Mouse (Mus musculus) lung, postnatal 4 days (tissue): ENCODE results near the gene Olfr922.

Experiments
- DNase-seq, 2 experiments: peaks; one replicate each; pipeline ENCODE4 v3.0.0; 2021

Olfr922 gene

DNA sequence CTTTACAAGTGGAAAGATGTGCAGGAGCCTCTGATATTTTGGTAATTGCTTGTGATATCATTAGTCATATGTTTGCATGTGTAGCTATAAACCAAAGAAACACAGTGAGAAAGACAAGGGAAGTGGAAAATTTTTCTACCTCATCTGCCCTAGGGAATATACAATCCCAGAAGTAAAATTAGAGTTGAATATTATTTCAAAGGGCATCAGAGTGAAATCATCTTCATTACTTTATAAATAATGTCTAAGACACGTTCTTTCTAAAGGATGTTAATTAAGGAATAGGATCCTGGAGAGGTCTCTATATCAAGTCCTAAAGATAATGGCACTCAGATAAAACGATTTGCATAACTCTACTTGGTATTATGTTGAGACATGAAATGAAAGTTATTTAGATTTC is at the start of gene Olfr922:
Gene Olfr922, plus strand, starts transcription at position 301 of the 400 bp plus-strand sequence.
- no peak for DNase-seq

DNA sequence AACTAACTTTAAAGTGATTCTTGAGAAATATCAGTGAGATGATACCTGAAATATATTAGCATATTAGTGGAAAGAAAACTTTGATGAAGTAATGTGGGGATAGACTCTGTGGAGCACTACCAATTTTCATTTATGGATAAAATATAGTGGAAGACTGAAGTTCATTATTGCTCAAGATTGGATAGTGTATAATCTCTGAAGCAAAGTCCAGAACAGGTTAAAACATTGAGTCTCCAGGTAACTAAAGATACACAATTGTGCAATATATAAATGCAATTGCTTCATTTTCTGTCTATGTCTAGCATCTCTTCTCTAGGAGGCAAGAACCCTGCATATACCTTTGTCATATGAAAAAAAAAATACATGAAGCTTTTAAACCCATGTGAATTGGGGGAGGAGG is 41.6 kb upstream of the Olfr922 start, which contains the start of gene Olfr921:
Gene Olfr921, plus strand, starts transcription at position 301 of the 400 bp plus-strand sequence.
- no peak for DNase-seq

DNA sequence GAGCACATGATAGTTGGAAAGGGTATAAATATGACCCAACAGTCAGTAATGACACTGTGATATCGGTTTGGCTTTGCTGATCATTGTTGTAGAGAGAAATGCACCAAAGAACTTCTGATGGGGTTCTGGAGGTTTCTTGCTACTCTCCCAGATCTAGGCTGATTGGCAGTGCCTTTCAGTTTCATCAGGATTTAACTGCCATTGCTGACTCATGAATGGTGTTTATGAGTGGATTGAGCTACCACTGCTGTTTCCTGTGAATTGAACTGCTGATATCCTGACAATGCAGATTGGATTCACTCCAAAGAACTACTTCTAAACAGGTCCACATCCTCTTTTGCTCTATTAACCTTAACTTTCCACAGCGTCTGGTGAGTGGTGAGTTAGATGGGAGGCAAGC is 21.7 kb upstream of the Olfr922 start:
- no peak for DNase-seq

DNA sequence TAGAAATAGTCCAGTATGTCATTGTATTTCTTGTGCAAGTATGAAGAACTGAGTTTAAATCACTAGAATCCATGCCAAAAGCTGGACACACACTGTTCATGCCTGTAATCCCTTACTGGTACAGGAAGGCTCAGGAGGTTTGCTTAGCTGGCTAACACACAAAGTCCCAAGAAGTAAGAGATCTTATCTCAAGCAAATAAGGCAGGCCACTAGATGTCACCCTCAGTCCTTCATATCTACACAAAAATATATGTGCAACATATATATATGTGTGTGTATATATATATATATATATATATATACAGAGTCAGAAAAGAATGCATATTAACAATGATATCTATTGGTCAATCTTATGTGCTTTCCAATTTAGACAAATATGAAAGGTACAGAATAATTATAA is 8.7 kb upstream of the Olfr922 start:
- DNase-seq, result no peak

DNA sequence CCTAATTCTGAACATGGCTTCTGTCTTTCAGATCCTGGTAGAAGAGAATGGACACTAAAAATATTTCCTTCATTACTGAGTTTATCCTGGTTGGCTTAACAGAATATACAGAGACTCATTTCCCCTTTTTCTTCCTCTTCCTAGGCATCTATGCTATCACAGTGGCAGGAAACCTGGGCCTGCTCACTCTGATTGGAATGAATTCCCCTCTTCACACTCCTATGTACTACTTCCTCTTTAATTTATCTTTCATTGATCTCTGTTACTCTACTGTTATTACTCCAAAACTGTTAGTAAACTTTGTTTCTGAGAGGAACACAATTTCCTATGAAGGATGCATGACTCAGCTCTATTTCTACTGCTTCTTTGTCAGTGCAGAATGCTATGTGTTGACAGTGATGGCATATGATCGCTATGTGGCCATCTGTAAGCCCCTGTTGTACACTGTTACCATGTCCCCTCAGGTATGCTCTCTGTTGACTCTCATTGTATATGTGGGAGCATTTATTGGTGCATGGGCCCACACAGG is 1.1 kb downstream of the Olfr922 start:
- no peak for DNase-seq

DNA sequence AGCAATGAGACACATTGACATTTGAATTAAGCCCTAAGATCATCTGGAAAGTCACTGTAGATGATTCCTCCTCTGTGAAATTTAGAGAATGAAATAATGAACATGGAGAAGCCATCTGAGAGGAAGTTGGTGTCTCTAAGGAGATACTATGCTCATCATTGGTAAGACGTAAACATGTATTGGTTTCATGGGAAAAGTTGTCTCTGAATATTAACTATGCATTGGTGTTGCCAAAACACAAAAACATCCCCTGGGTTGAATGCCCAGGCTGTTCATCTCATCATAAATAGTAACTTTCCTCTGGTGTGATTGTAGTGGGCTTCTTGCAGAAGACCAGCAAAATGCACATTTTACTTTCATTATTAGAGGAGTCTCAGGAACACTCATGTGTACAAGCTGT is 11.8 kb downstream of the Olfr922 start, which contains the start of gene Olfr923:
Gene Olfr923, plus strand, starts transcription at position 301 of the 400 bp plus-strand sequence.
- DNase-seq, result no peak

DNA sequence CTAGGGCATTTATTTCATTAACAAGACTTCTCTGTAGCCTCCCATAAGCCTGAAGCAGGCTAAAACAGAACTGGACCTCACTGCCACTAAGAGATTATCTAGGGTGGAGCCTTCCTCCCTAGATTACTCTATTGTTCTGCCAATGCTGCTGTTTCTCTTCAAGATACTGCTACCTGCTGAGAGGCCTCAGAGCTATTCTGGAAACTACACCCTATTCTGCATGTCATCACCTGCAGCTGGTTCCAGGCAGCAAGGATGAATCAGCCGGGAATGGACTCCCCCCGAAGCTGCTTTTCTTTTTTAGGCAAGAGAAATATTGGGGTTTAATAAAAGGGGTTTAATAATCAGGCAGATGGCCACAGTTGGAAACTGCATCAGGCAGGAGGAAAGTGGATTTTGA is 18.6 kb downstream of the Olfr922 start:
- no peak for DNase-seq

DNA sequence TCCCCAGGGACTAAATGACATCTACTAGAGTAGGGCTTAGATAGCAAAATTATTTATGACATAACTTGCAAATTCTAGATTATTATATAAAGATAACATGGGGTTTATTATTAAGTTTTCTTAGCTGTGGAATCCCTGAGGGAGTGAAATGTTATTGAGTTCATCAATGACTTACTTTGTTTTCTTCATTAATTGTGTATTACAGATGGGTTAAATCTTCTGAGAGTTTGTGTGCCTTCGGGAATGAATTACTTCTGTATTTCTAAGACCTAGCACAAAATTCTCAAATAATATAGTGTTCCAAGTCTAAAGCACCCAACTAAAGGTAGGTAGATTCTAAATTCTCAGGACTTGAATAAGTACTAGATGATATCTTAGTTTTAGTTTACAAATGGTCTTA is 29.7 kb downstream of the Olfr922 start, which contains the start of gene Olfr924:
Gene Olfr924, plus strand, starts transcription at position 301 of the 400 bp plus-strand sequence.
- no peak for DNase-seq

DNA sequence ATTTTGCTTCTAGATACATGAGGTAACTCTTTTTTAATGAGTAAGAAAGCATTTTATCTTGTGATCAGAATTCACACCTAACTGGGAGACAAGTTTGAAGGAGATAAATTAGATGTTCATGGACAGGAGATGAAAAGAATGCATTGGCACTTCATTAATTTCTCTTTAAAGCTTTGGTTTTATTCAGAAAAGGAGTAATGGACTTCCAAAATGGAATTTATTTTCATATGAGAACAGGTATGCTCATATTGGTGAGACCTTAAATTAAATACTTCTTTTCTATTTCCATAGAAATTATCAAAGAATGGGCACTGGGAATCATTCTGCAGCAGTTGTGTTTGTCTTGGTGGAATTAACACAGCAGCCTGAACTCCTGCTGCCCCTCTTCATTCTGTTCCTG is 40.3 kb downstream of the Olfr922 start, which contains the start of gene Olfr26:
Gene Olfr26, plus strand, starts transcription at position 301 of the 400 bp plus-strand sequence.
- no peak for DNase-seq
